Mouse (Mus musculus) small intestine, adult 2 months (tissue): ENCODE data around the gene Tespa1.

ENCODE experiments used
- CTCF ChIP-seq: fragments of 200-500 bp; IDR thresholded peaks from 2 replicates; pipeline ENCODE4 v1.5.1; 2012; ENCODE audit warnings: low read depth, mild to moderate bottlenecking, control low read depth, inconsistent platforms, low read length, moderate library complexity, mixed read lengths; ENCODE audit not compliant: insufficient replicate concordance, insufficient read length; ENCODE audit errors: extremely low read depth
- POLR2A ChIP-seq: fragments of 200-500 bp; IDR thresholded peaks from 2 replicates; pipeline ENCODE4 v1.6.1; 2012; ENCODE audit warnings: low read depth, mild to moderate bottlenecking, control low read depth, inconsistent platforms, low read length, moderate library complexity

DNA sequence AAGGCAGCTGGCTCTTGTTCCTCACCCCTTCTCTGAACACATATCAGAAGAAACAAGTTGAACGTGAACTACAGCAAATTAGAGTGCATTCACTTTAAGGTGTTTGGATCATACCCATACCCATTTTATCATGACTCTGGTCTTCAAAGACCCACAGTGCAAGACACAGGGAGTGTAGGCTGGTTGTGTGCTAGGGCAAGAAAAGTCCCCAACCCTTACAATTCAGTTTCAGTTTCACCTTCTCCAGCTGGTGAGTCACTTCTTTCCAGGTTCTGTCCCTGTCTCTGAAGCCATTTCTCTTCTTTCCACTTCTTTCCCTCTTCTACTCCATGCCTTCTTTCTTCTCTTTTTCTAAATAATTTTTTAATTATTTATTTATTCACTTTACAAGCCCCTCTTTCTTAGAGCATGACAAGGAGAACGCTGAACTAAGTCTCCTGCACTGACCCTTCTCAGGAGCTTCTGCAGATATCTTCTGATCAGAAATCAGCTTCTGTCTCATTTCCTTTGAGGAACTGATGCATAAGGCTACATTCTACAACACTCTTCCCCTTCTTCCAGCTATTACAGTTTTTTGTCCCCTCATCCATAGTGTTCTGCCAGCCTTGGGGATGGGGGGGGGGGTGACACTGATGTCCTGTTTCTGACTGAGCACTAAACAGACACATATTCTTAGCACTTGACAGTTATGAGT lies 11.0 kb upstream of the Tespa1 start:
- no peak for TF ChIP-seq POLR2A
- no peak for TF ChIP-seq CTCF
